In the genomic region with DNA sequence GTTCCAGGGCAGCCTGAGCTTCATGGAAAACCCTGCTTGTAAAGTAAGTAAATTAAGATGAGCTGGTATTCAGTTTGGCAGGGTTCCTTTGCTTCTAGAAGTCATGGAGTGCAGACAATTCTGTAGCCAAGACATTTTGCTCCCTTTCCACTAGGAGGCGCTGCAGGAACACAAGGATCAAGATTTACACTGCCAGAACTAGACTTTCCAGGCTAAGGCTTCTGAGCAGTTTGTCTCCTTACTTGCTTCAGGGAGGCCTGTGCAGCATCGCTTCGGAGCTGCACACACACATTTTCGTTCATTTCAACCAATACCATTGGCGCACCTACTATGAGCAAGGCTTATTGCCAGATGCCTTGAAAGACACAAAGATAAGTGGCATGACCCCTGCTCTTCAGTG, we compare ENCODE assay signal across 9 mouse cellular contexts.
A peak's percentile ranks its signal among the peaks of the same experiment; 100 is the strongest.
DNase-seq lines count a peak whose midpoint lies in the region; ATAC-seq lines count a peak whose summit lies in the region.
"Had no signal": no experiment of that assay in that cellular context is flagged by ENCODE, and none has a peak within 500 bp of the region (broad histone marks: within the 10 kb centered on the region; RNA-seq: fewer than 3 reads in every experiment).

No protein-coding gene starts in this region.

- H3K9me3 ChIP-seq in hindbrain, embryonic 14.5 days (ENCODE audit: control insufficient read depth, low read length), result no peaks in the 10 kb centered on the region

- H3K4me3 ChIP-seq in hindbrain, embryonic 14.5 days (replicated peaks; ENCODE audit: low read length), result no peak overlapping the region

- peak; percentile 5 for DNase-seq in kidney, adult 18-20 months
- DNase-seq in kidney, adult 11 months, result no peak
- DNase-seq in adrenal gland, adult 2 months, result peak; percentile 52
- peak; percentile 79 for DNase-seq in embryo, embryonic 10.5 days (ENCODE audit: low spot score)
- DNase-seq in hindbrain, embryonic 14.5 days (ENCODE audit: low spot score), result peak; percentile 80
- DNase-seq in left cerebral cortex, postnatal 36 days (ENCODE audit: low spot score in 2 of 2), result peak; percentile 10 to 32
- peak; percentile 29 for DNase-seq in ovary, postnatal 14 days (ENCODE audit: low spot score)

- no peak overlapping the region for H3K4me2 ChIP-seq in hindbrain, embryonic 14.5 days (replicated peaks)

- no peak overlapping the region for H3K27ac ChIP-seq in hindbrain, embryonic 14.5 days
- H3K27ac ChIP-seq: macrophage had no signal

- intact Hi-C loops in left cerebral cortex, postnatal 36 days (cut with DNase I), result no loop called here

- no peaks in the 10 kb centered on the region for H3K27me3 ChIP-seq in hindbrain, embryonic 14.5 days (ENCODE audit: control insufficient read depth, insufficient read depth, low read length)

- ATAC-seq in hindbrain, embryonic 14.5 days (ENCODE audit: low FRiP score), result no peak
- ATAC-seq in erythroblast, adult 5-6 weeks (replicated peaks; ENCODE audit: low FRiP score, poor library complexity, severe bottlenecking), result no peak

- H3K36me3 ChIP-seq in hindbrain, embryonic 14.5 days (replicated peaks; ENCODE audit: control insufficient read depth, insufficient read depth), result no peaks in the 10 kb centered on the region

- H3K4me1 ChIP-seq in hindbrain, embryonic 14.5 days (replicated peaks; ENCODE audit: control insufficient read depth, insufficient read depth, low read length), result no peaks in the 10 kb centered on the region

- 39% methylated on average over 5 of the region's 5 CpGs for WGBS in hindbrain, embryonic 14.5 days

- H3K9ac ChIP-seq in hindbrain, embryonic 14.5 days, result no peak overlapping the region
